ENCODE assay signal across 23 mouse cellular contexts in genomic region chr11:50483821-50484220, GRCm38 (mm10). TPM values are rescaled to one million over a fixed set of nuclear protein-coding genes. Genes with fewer than 3 reads are reported as not detected.
A peak's percentile ranks its signal among the peaks of the same experiment; 100 is the strongest.
DNase-seq lines count a peak whose midpoint lies in the region; ATAC-seq and TF ChIP-seq lines count a peak whose summit lies in the region.
"Had no signal": no experiment of that assay in that cellular context is flagged by ENCODE, and none has a peak within 500 bp of the region (broad histone marks: within the 10 kb centered on the region; RNA-seq: fewer than 3 reads in every experiment).

No protein-coding gene starts in this region.

- no peak overlapping the region for H3K9ac ChIP-seq in heart, embryonic 11.5 days (ENCODE audit: low read depth, low read length)
- H3K9ac ChIP-seq: embryonic facial prominence, embryonic 12.5 days; forebrain, embryonic 13.5 days had no signal

- H3K9me3 ChIP-seq in heart, embryonic 11.5 days (replicated peaks; ENCODE audit: control insufficient read depth, low read length): no peaks in the 10 kb centered on the region
- H3K9me3 ChIP-seq: embryonic facial prominence, embryonic 10.5 days; embryonic facial prominence, embryonic 12.5 days; forebrain, embryonic 13.5 days; G1E had no signal

- peak; percentile 68 for DNase-seq in heart, adult 11 months
- peak; percentile 9 for DNase-seq in lung, postnatal 14 days
- no peak for DNase-seq in lung, adult 18-20 months
- DNase-seq in ovary, adult 18-20 months (ENCODE audit: low spot score): peak; percentile 85
- no peak for DNase-seq in ovary, postnatal 10 days (ENCODE audit: low spot score)
- no peak for DNase-seq in testis, postnatal 10 days (ENCODE audit: low spot score)
- DNase-seq: adrenal gland, adult 8-10 months; adrenal gland, postnatal 14 days; adrenal gland, postnatal 36 days; cerebellum, adult 11-12 months; cerebellum, adult 2 months; cerebellum, adult 9-10 months; cerebellum, postnatal 10 days; cerebellum, postnatal 25 days had no signal

- 88% methylated on average over 2 of the region's 2 CpGs for WGBS in heart, embryonic 11.5 days (ENCODE audit: insufficient replicate concordance)

- H3K27ac ChIP-seq in heart, embryonic 11.5 days (ENCODE audit: low read depth, low read length): no peak overlapping the region
- H3K27ac ChIP-seq in testis, adult 2 months (ENCODE audit: control insufficient read depth, insufficient read depth, low read depth, low read length): peak overlapping the region; percentile 30; the same call in 1 of the 2 replicates
- H3K27ac ChIP-seq: embryonic facial prominence, embryonic 10.5 days; embryonic facial prominence, embryonic 12.5 days; forebrain, embryonic 13.5 days had no signal

- no peaks in the 10 kb centered on the region for H3K4me1 ChIP-seq in heart, embryonic 11.5 days (ENCODE audit: control insufficient read depth, insufficient read depth, low read length)
- peaks cover 3% of the 10 kb centered on the region for H3K4me1 ChIP-seq in testis, adult 2 months (ENCODE audit: control insufficient read depth, insufficient read depth, low read length)

- H3K36me3 ChIP-seq in heart, embryonic 11.5 days (ENCODE audit: control insufficient read depth, insufficient read depth, low read length): no peaks in the 10 kb centered on the region
- H3K36me3 ChIP-seq in testis, adult 2 months (ENCODE audit: control insufficient read depth, insufficient read depth, low read length): no peaks in the 10 kb centered on the region
- H3K36me3 ChIP-seq: embryonic facial prominence, embryonic 10.5 days; embryonic facial prominence, embryonic 12.5 days; G1E had no signal

- no peak for TF ChIP-seq CTCF in testis, adult 2 months (IDR thresholded peaks at IDR 0.05; ENCODE audit: control insufficient read depth, insufficient read depth, insufficient replicate concordance, low read depth, low read length)

- H3K4me2 ChIP-seq in heart, embryonic 11.5 days: no peak overlapping the region
- H3K4me2 ChIP-seq: embryonic facial prominence, embryonic 12.5 days; forebrain, embryonic 13.5 days had no signal

- no peak for ATAC-seq in heart, embryonic 11.5 days (replicated peaks; ENCODE audit: insufficient number of reproducible peaks, low FRiP score, low TSS enrichment)
- ATAC-seq: activated CD4-positive, CD25-positive, alpha-beta regulatory T cell, adult 4 months; CD4-positive, CD25-positive, alpha-beta regulatory T cell, adult 4 months; forebrain, embryonic 13.5 days; Patski had no signal

- no peaks in the 10 kb centered on the region for H3K27me3 ChIP-seq in heart, embryonic 11.5 days (ENCODE audit: control insufficient read depth, insufficient read depth, low read length)
- no peaks in the 10 kb centered on the region for H3K27me3 ChIP-seq in testis, adult 2 months (ENCODE audit: control insufficient read depth, insufficient read depth, low read length)
- H3K27me3 ChIP-seq: embryonic facial prominence, embryonic 12.5 days; forebrain, embryonic 13.5 days; Patski had no signal

- H3K4me3 ChIP-seq in heart, embryonic 11.5 days (ENCODE audit: low read depth, low read length): no peak overlapping the region
- H3K4me3 ChIP-seq in testis, adult 2 months (ENCODE audit: control insufficient read depth, low read depth, low read length): no peak overlapping the region
- H3K4me3 ChIP-seq: embryonic facial prominence, embryonic 10.5 days; embryonic facial prominence, embryonic 12.5 days; forebrain, embryonic 13.5 days had no signal

- TF ChIP-seq POLR2A in testis, adult 2 months (IDR thresholded peaks at IDR 0.05; ENCODE audit: control insufficient read depth, low read depth, low read length): no peak

RNA-seq across cellular contexts. Expression of gene Rufy1, which starts 52.9 kb away (rescaled TPM):
- 19.5 and 20.0 TPM in 2 replicates for polyA plus RNA-seq in heart, embryonic 11.5 days (2014; fragmentation: Nextera tagmentation; extraction: Ambion mirVana)
- 5.7 and 6.4 TPM in 2 replicates for polyA plus RNA-seq in testis, adult 2 months (2012; rRNA removed)

Comparison
In these comparisons a context has a peak if more than half of its experiments do, and no peak if none do; other contexts are left out.
1. DNase-seq: peak in heart, adult 11 months (single experiment), lung, postnatal 14 days (single experiment) and ovary, adult 18-20 months (single experiment); none in lung, adult 18-20 months (0 of 2), ovary, postnatal 10 days (single experiment) and testis, postnatal 10 days (single experiment).